Mouse (Mus musculus) spleen, adult 2 months (tissue): Measurements from ENCODE around the gene Svs2. TPM values are rescaled to one million over a fixed set of nuclear protein-coding genes. Genes with fewer than 3 reads are reported as not detected.
"Not testable (repeated sequence)": the region's sequence is repeated elsewhere in the genome, so short reads cannot be mapped to it uniquely, and the experiment has no call there.

Source experiments
- DNase-seq, 2 experiments: peaks; one replicate each; pipeline versions ENCODE4 v3.0.0 to v3.0.0-alpha.2; 2012 to 2021; ENCODE audit warnings: low spot score in 2 of 2, low read depth in 1 of 2
- H3K27ac ChIP-seq: fragments of 200-500 bp; 2 replicates; pipeline ENCODE4 v1.5.1; 2012; ENCODE audit warnings: low read length, inconsistent platforms; ENCODE audit not compliant: insufficient read depth
- H3K27me3 ChIP-seq: fragments of 200-500 bp; 2 replicates; pipeline ENCODE4 v1.6.1; 2012; ENCODE audit warnings: mild to moderate bottlenecking, moderate library complexity, low read length, inconsistent platforms; ENCODE audit not compliant: control insufficient read depth, insufficient read depth
- H3K36me3 ChIP-seq: fragments of 200-500 bp; 2 replicates; pipeline ENCODE4 v1.6.1; 2012; ENCODE audit warnings: mild to moderate bottlenecking, low read length, inconsistent platforms; ENCODE audit not compliant: control insufficient read depth, insufficient read depth
- H3K4me1 ChIP-seq: fragments of 200-500 bp; 2 replicates; pipeline ENCODE4 v1.6.1; 2011; ENCODE audit warnings: inconsistent platforms; ENCODE audit not compliant: control insufficient read depth, insufficient read depth, insufficient read length
- H3K4me3 ChIP-seq: fragments of 200-500 bp; 2 replicates; pipeline ENCODE4 v1.5.1; 2011; ENCODE audit warnings: mild to moderate bottlenecking, inconsistent platforms; ENCODE audit not compliant: insufficient read depth, insufficient read length; ENCODE audit errors: extremely low read depth
- CTCF ChIP-seq: fragments of 200-500 bp; IDR thresholded peaks from 2 replicates; pipeline ENCODE4 v1.5.1; 2011; ENCODE audit warnings: mild to moderate bottlenecking, inconsistent platforms; ENCODE audit not compliant: insufficient read depth, insufficient read length, insufficient replicate concordance; ENCODE audit errors: extremely low read depth
- POLR2A ChIP-seq: fragments of 200-500 bp; IDR thresholded peaks from 2 replicates; pipeline ENCODE4 v1.6.1; 2011; ENCODE audit warnings: low read depth, low read length, inconsistent platforms
- WGBS: fragments of 180-500 bp; shearing (Covaris S2); methylation state at CpG from one replicate; pipeline ENCODE4 v1.1.7; 2018; 5-methylcytosine and 5-hydroxymethylcytosine counted together
- polyA plus RNA-seq: library from polyadenylated mRNA; depleted of rRNA; stranded (reverse); fragments of >200 nt; gene quantifications from 2 replicates; pipeline ENCODE4 v1.2.3, GENCODE M21; 2012

Svs2 gene
- polyA plus RNA-seq, 1 experiment, result not detected

- no peak for TF ChIP-seq CTCF
- TF ChIP-seq POLR2A, result no peak
- Histone ChIP-seq H3K4me3 (no peak overlapping the region), H3K27ac (no peak overlapping the region), H3K27me3 (no peaks in the 10 kb centered on the region), H3K4me1 (no peaks in the 10 kb centered on the region), H3K36me3 (no peaks in the 10 kb centered on the region)
- no peak for DNase-seq
- 94% methylated on average over 5 of the region's 5 CpGs for WGBS
Observed at GRCm38 (mm10) chr2:164212711-164213110, 25.6 kb downstream of the Svs2 start.

GRCm38 (mm10) chr2:164210892-164211291, 27.4 kb downstream of the Svs2 start:
- WGBS, result 85% methylated on average over 4 of the region's 4 CpGs
- TF ChIP-seq CTCF (no peak), POLR2A (no peak)
- Histone ChIP-seq H3K36me3 (no peaks in the 10 kb centered on the region), H3K27ac (no peak overlapping the region), H3K27me3 (no peaks in the 10 kb centered on the region), H3K4me1 (no peaks in the 10 kb centered on the region), H3K4me3 (no peak overlapping the region)
- DNase-seq, result no peak

GRCm38 (mm10) chr2:164206676-164207075, 31.6 kb downstream of the Svs2 start:
- Histone ChIP-seq H3K27me3 (no peaks in the 10 kb centered on the region), H3K4me1 (no peaks in the 10 kb centered on the region), H3K4me3 (no peak overlapping the region), H3K27ac (no peak overlapping the region), H3K36me3 (no peaks in the 10 kb centered on the region)
- WGBS, result 52% methylated on average over 4 of the region's 4 CpGs
- TF ChIP-seq CTCF (no peak), POLR2A (no peak)
- no peak for DNase-seq

GRCm38 (mm10) chr2:164206011-164206410, 32.3 kb downstream of the Svs2 start:
- not testable (repeated sequence) for H3K27me3 ChIP-seq, H3K4me3 ChIP-seq, H3K36me3 ChIP-seq, H3K27ac ChIP-seq, DNase-seq, H3K4me1 ChIP-seq
- WGBS, result 88% methylated on average over 10 of the region's 10 CpGs

- Histone ChIP-seq H3K4me1 (no peaks in the 10 kb centered on the region), H3K27ac (no peak within 1 kb of the TSS), H3K36me3 (no peaks in the 10 kb centered on the region), H3K27me3 (no peaks in the 10 kb centered on the region), H3K4me3 (no peak within 1 kb of the TSS)
- 80% methylated on average over 20 of the region's 20 CpGs for WGBS
- no peak for TF ChIP-seq CTCF
- no peak for TF ChIP-seq POLR2A
- DNase-seq, result no peak
Observed at GRCm38 (mm10) chr2:164199626-164200327, 38.5 kb downstream of the Svs2 start, which contains the start of gene Wfdc15a. TSS of gene Wfdc15a (minus strand) at chr2:164200130.

- H3K27me3 ChIP-seq, result no peaks in the 10 kb centered on the region
- WGBS, result 88% methylated on average over 5 of the region's 5 CpGs
- H3K27ac ChIP-seq, result no peak overlapping the region
- no peak for DNase-seq
- H3K4me1 ChIP-seq, result no peaks in the 10 kb centered on the region
- TF ChIP-seq POLR2A (no peak), CTCF (no peak)
- no peaks in the 10 kb centered on the region for H3K36me3 ChIP-seq
- no peak overlapping the region for H3K4me3 ChIP-seq
Observed at GRCm38 (mm10) chr2:164196700-164196990, 41.6 kb downstream of the Svs2 start.

GRCm38 (mm10) chr2:164195971-164196699, 42.1 kb downstream of the Svs2 start:
- DNase-seq, result no peak
- no peak for TF ChIP-seq CTCF
- TF ChIP-seq POLR2A, result no peak
- Histone ChIP-seq H3K4me1 (no peaks in the 10 kb centered on the region), H3K27me3 (no peaks in the 10 kb centered on the region), H3K4me3 (no peak overlapping the region), H3K27ac (no peak overlapping the region), H3K36me3 (no peaks in the 10 kb centered on the region)
- whole genome bisulfite sequencing, result 85% methylated on average over 5 of the region's 5 CpGs
